In genomic region chr5:90298396-90298795, GRCm38 (mm10) we compare ENCODE assay signal across 35 mouse cellular contexts.
"Had no signal": no experiment of that assay in that cellular context is flagged by ENCODE, and none has a peak within 500 bp of the region (broad histone marks: within the 10 kb centered on the region; RNA-seq: fewer than 3 reads in every experiment).

No protein-coding gene starts in this region.

- DNase-seq: heart, postnatal 10 days; heart, postnatal 14 days; heart, postnatal 36 days; heart, postnatal 4 days; kidney, adult 11 months; kidney, adult 2 months; kidney, adult 8-10 months; kidney, adult 9 months; kidney, postnatal 10 days; kidney, postnatal 14 days; kidney, postnatal 25 days; kidney, postnatal 36 days; kidney, postnatal 4 days; layer of hippocampus, adult 9-11 months; layer of hippocampus, postnatal 36 days had no signal

- H3K9ac ChIP-seq: heart, embryonic 12.5 days; heart, embryonic 13.5 days; heart, embryonic 15.5 days; hindbrain, embryonic 12.5 days; hindbrain, embryonic 13.5 days; hindbrain, embryonic 14.5 days; hindbrain, embryonic 15.5 days; intestine, embryonic 15.5 days; kidney, embryonic 15.5 days had no signal

- H3K27ac ChIP-seq: heart, embryonic 10.5 days; heart, embryonic 13.5 days; heart, embryonic 15.5 days; hindbrain, embryonic 10.5 days; hindbrain, embryonic 12.5 days; hindbrain, embryonic 13.5 days; hindbrain, embryonic 14.5 days; hindbrain, embryonic 15.5 days; hindbrain, postnatal 0 days; intestine, embryonic 15.5 days; kidney, embryonic 15.5 days; kidney, postnatal 0 days; layer of hippocampus, adult 2 months; left cerebral cortex, adult 2 months had no signal

- H3K9me3 ChIP-seq: heart, embryonic 10.5 days; heart, embryonic 12.5 days; heart, embryonic 13.5 days; heart, embryonic 15.5 days; hindbrain, embryonic 10.5 days; hindbrain, embryonic 12.5 days; hindbrain, embryonic 13.5 days; hindbrain, embryonic 15.5 days; intestine, embryonic 15.5 days; kidney, embryonic 15.5 days had no signal

- H3K4me3 ChIP-seq: heart, embryonic 10.5 days; heart, embryonic 12.5 days; heart, embryonic 13.5 days; heart, embryonic 15.5 days; hindbrain, embryonic 10.5 days; hindbrain, embryonic 12.5 days; hindbrain, embryonic 13.5 days; hindbrain, embryonic 15.5 days; intestine, embryonic 15.5 days; kidney, embryonic 15.5 days; layer of hippocampus, adult 2 months; left cerebral cortex, adult 2 months had no signal

- H3K4me1 ChIP-seq: heart, embryonic 10.5 days; heart, embryonic 12.5 days; heart, embryonic 13.5 days; heart, embryonic 15.5 days; hindbrain, embryonic 10.5 days; hindbrain, embryonic 12.5 days; hindbrain, embryonic 13.5 days; hindbrain, embryonic 15.5 days; intestine, embryonic 15.5 days; kidney, embryonic 15.5 days had no signal

- H3K4me2 ChIP-seq: heart, embryonic 11.5 days; heart, embryonic 12.5 days; heart, embryonic 13.5 days; heart, embryonic 15.5 days; hindbrain, embryonic 12.5 days; hindbrain, embryonic 13.5 days; hindbrain, embryonic 14.5 days; hindbrain, embryonic 15.5 days; intestine, embryonic 15.5 days; kidney, embryonic 15.5 days had no signal

- ATAC-seq: hindbrain, embryonic 16.5 days; hindbrain, postnatal 0 days; inflammation-experienced regulatory T-cells, adult 6 months; intestine, embryonic 15.5 days; intestine, embryonic 16.5 days; intestine, postnatal 0 days had no signal

- H3K27me3 ChIP-seq: heart, embryonic 12.5 days; heart, embryonic 13.5 days; heart, embryonic 15.5 days; hindbrain, embryonic 12.5 days; hindbrain, embryonic 13.5 days; hindbrain, embryonic 15.5 days; intestine, embryonic 15.5 days; kidney, embryonic 15.5 days had no signal
